In genomic region chr19:47432339-47432738, GRCm38 (mm10) we compare ENCODE assay signal across 8 mouse cellular contexts. TPM values are rescaled to one million over a fixed set of nuclear protein-coding genes. Genes with fewer than 3 reads are reported as not detected.
DNase-seq lines count a peak whose midpoint lies in the region; ATAC-seq and TF ChIP-seq lines count a peak whose summit lies in the region.

No protein-coding gene starts in this region.

- no peak for TF ChIP-seq POLR2A in limb, embryonic 14.5 days (IDR thresholded peaks at IDR 0.05; ENCODE audit: borderline replicate concordance, extremely low read depth, insufficient read depth, insufficient read length)
- TF ChIP-seq POLR2A in cerebellum, adult 2 months (IDR thresholded peaks at IDR 0.05; ENCODE audit: borderline replicate concordance, insufficient read depth, low read length) = no peak

- TF ChIP-seq CTCF in cerebellum, adult 2 months (IDR thresholded peaks at IDR 0.05; ENCODE audit: borderline replicate concordance, insufficient read depth, low read depth, low read length) = no peak

- 39% methylated on average over 10 of the region's 10 CpGs for WGBS in heart, embryonic 14.5 days
- 39% methylated on average over 10 of the region's 10 CpGs for WGBS in limb, embryonic 14.5 days
- WGBS in cerebellum, adult 2 months = 28% methylated on average over 10 of the region's 10 CpGs

- no peak overlapping the region for H3K4me2 ChIP-seq in heart, embryonic 14.5 days (ENCODE audit: low read length)
- no peak overlapping the region for H3K4me2 ChIP-seq in limb, embryonic 14.5 days (replicated peaks; ENCODE audit: low read depth, low read length, severe bottlenecking)

- H3K9me3 ChIP-seq in heart, embryonic 14.5 days (ENCODE audit: control insufficient read depth, low read length) = no peaks in the 10 kb centered on the region
- H3K9me3 ChIP-seq in limb, embryonic 14.5 days (ENCODE audit: control insufficient read depth, low read length) = no peaks in the 10 kb centered on the region

- peaks cover 6% of the 10 kb centered on the region; the same call in 1 of the 2 replicates for H3K36me3 ChIP-seq in heart, embryonic 14.5 days (ENCODE audit: control insufficient read depth, insufficient read depth, low read length)
- H3K36me3 ChIP-seq in limb, embryonic 14.5 days (ENCODE audit: control insufficient read depth, insufficient read depth, low read length) = no peaks in the 10 kb centered on the region

- H3K4me3 ChIP-seq in heart, embryonic 14.5 days (ENCODE audit: control insufficient read depth in 1 of 2, insufficient read depth in 1 of 2, low read depth in 1 of 2, low read length in 2 of 2) = no peak overlapping the region
- H3K4me3 ChIP-seq in limb, embryonic 14.5 days (replicated peaks; ENCODE audit: low read length) = no peak overlapping the region
- H3K4me3 ChIP-seq in cerebellum, adult 2 months (replicated peaks; ENCODE audit: insufficient read depth, low read depth, low read length) = no peak overlapping the region

- DNase-seq in embryo, embryonic 10 days (ENCODE audit: low spot score) = peak; percentile 63
- DNase-seq in embryo, embryonic 9.5 days (ENCODE audit: extremely low spot score) = no peak
- peak; percentile 42 to 53 for DNase-seq in adrenal gland, postnatal 36 days
- peak; percentile 53 for DNase-seq in limb, embryonic 14.5 days (ENCODE audit: low spot score)
- DNase-seq in natural killer cell, adult 2 months (ENCODE audit: low spot score in 2 of 2) = peak; percentile 36 to 72
- DNase-seq in cerebellum, adult 8-10 months = no peak
- DNase-seq in cerebellum, adult 2 months = no peak

- no peaks in the 10 kb centered on the region for H3K27me3 ChIP-seq in heart, embryonic 14.5 days (ENCODE audit: control insufficient read depth, insufficient read depth, low read length)
- no peaks in the 10 kb centered on the region for H3K27me3 ChIP-seq in limb, embryonic 14.5 days (ENCODE audit: control insufficient read depth, insufficient read depth, low read length)
- H3K27me3 ChIP-seq in cerebellum, adult 2 months (ENCODE audit: control insufficient read depth, insufficient read depth, low read length) = no peaks in the 10 kb centered on the region

- ATAC-seq in heart, embryonic 14.5 days (ENCODE audit: insufficient number of reproducible peaks, insufficient read depth, low FRiP score, low read depth) = peak; percentile 43
- ATAC-seq in limb, embryonic 14.5 days (ENCODE audit: low FRiP score, low read depth) = no peak

- peaks cover 41 to 52% of the 10 kb centered on the region in 2 experiments for H3K4me1 ChIP-seq in heart, embryonic 14.5 days (ENCODE audit: control insufficient read depth in 2 of 2, insufficient read depth in 2 of 2, low read length in 2 of 2)
- H3K4me1 ChIP-seq in limb, embryonic 14.5 days (ENCODE audit: control insufficient read depth, insufficient read depth, low read length) = peaks cover 37% of the 10 kb centered on the region
- H3K4me1 ChIP-seq in cerebellum, adult 2 months (ENCODE audit: control insufficient read depth, insufficient read depth, low read length) = no peaks in the 10 kb centered on the region

- no peak overlapping the region for H3K9ac ChIP-seq in heart, embryonic 14.5 days (ENCODE audit: low read length)
- H3K9ac ChIP-seq in limb, embryonic 14.5 days (ENCODE audit: low read depth, low read length, severe bottlenecking) = no peak overlapping the region

- H3K27ac ChIP-seq in heart, embryonic 14.5 days (replicated peaks in 1 of 2; ENCODE audit: control insufficient read depth in 1 of 2, insufficient read depth in 1 of 2, low read depth in 2 of 2, low read length in 2 of 2) = peak overlapping the region; percentile 35 to 57; a peak in 2 of 4 replicates
- H3K27ac ChIP-seq in limb, embryonic 14.5 days (replicated peaks; ENCODE audit: low read depth, low read length) = no peak overlapping the region
- no peak overlapping the region for H3K27ac ChIP-seq in cerebellum, adult 2 months (ENCODE audit: insufficient read depth, low read length)

RNA-seq across cellular contexts. Expression of gene Sh3pxd2a, which starts 31.9 kb away (rescaled TPM):
- total RNA-seq in adrenal gland, postnatal 36 days (2021) = 10 to 100 TPM; 46.5 to 65.9 TPM
- polyA plus RNA-seq in heart, embryonic 14.5 days (2014; fragmentation: Nextera tagmentation; extraction: Ambion mirVana) = 8.5 and 9.7 TPM in 2 replicates
- 61.7 and 66.8 TPM in 2 replicates for polyA plus RNA-seq in limb, embryonic 14.5 days (2012; rRNA removed)
- polyA plus RNA-seq in limb, embryonic 14.5 days (2014; fragmentation: Nextera tagmentation; extraction: Ambion mirVana) = 17.1 and 19.8 TPM in 2 replicates
- 7.3 and 7.9 TPM in 2 replicates for polyA plus RNA-seq in cerebellum, adult 2 months (2012; rRNA removed)

Comparison
In these comparisons a context has a peak if more than half of its experiments do, and no peak if none do; other contexts are left out.
1. DNase-seq: peak in embryo, embryonic 10 days (single experiment), adrenal gland, postnatal 36 days (2 of 2), limb, embryonic 14.5 days (single experiment) and natural killer cell, adult 2 months (2 of 2); none in embryo, embryonic 9.5 days (single experiment), cerebellum, adult 8-10 months (single experiment) and cerebellum, adult 2 months (0 of 2).
2. H3K27ac ChIP-seq: peak in heart, embryonic 14.5 days (2 of 2); none in limb, embryonic 14.5 days (single experiment) and cerebellum, adult 2 months (single experiment).